Mouse (Mus musculus) liver, embryonic 14.5 days (tissue): ENCODE data around the gene Prkci. TPM values are rescaled to one million over a fixed set of nuclear protein-coding genes. Genes with fewer than 3 reads are reported as not detected.

Experiments
- ATAC-seq: fragments of 200-750 bp; cut with Nextera tagmentation; 2 replicates; pipeline ENCODE4 v1.8.0; 2017; ENCODE audit warnings: moderate number of reproducible peaks, mild to moderate bottlenecking, moderate library complexity; ENCODE audit not compliant: insufficient read depth
- DNase-seq, 3 experiments: peaks; one replicate each; pipeline ENCODE4 v3.0.0-alpha.2; 2012 to 2013; ENCODE audit warnings: low read depth in 3 of 3, low spot score in 3 of 3
- H3K27ac ChIP-seq: fragments of 300-500 bp; sonication (generic); 2 replicates; pipeline ENCODE4 v1.5.1; 2014; ENCODE audit warnings: moderate library complexity, mild to moderate bottlenecking, control low read depth, inconsistent platforms
- H3K27me3 ChIP-seq: fragments of 300-500 bp; sonication (generic); 2 replicates; pipeline ENCODE4 v1.6.1; 2014; ENCODE audit warnings: mild to moderate bottlenecking, low read length, moderate library complexity; ENCODE audit not compliant: control insufficient read depth, insufficient read depth
- H3K36me3 ChIP-seq: fragments of 300-500 bp; sonication (generic); replicated peaks from 2 replicates; pipeline ENCODE4 v1.6.1; 2014; ENCODE audit warnings: low read depth; ENCODE audit not compliant: control insufficient read depth, insufficient read depth
- H3K4me1 ChIP-seq, 2 experiments: fragments of 200-500 bp in 1 of 2; fragments of 300-500 bp in 1 of 2; sonication (generic) in 1 of 2; replicated peaks; 2 replicates each; pipeline ENCODE4 v1.6.1; 2012 to 2014; ENCODE audit warnings: antibody characterized with exemption in 1 of 2, inconsistent platforms in 1 of 2, low read length in 1 of 2; ENCODE audit not compliant: control insufficient read depth in 2 of 2, insufficient read depth in 2 of 2
- H3K4me2 ChIP-seq: fragments of 300-500 bp; sonication (generic); 2 replicates; pipeline ENCODE4 v1.6.1; 2014; ENCODE audit warnings: low read depth, mild to moderate bottlenecking, control low read depth, moderate library complexity
- H3K4me3 ChIP-seq, 2 experiments: fragments of 200-500 bp in 1 of 2; fragments of 300-500 bp in 1 of 2; sonication (generic) in 1 of 2; 2 replicates each; pipeline ENCODE4 v1.5.1; 2012 to 2014; ENCODE audit warnings: low read depth in 2 of 2, low read length in 2 of 2, mild to moderate bottlenecking in 2 of 2, control low read depth in 1 of 2, inconsistent platforms in 1 of 2, moderate library complexity in 1 of 2; ENCODE audit not compliant: insufficient read depth in 1 of 2
- H3K9ac ChIP-seq: fragments of 300-500 bp; sonication (generic); replicated peaks from 2 replicates; pipeline ENCODE4 v1.6.1; 2014; ENCODE audit warnings: mild to moderate bottlenecking, control low read depth, moderate library complexity
- H3K9me3 ChIP-seq: fragments of 300-500 bp; sonication (generic); 2 replicates; pipeline ENCODE4 v1.6.1; 2016; ENCODE audit warnings: low read length, mixed read lengths; ENCODE audit not compliant: control insufficient read depth
- CTCF ChIP-seq: IDR thresholded peaks from 2 replicates; pipeline ENCODE4 v1.5.1; 2016; ENCODE audit warnings: antibody characterized with exemption, low read depth, control low read depth
- EP300 ChIP-seq: IDR thresholded peaks from 2 replicates; pipeline ENCODE4 v1.6.1; 2016; ENCODE audit warnings: antibody characterized with exemption, low read depth
- WGBS: fragments of 180-500 bp; shearing (Covaris S2); extraction: QIAGEN DNeasy Blood & Tissue Kit; methylation state at CpG from one replicate; pipeline ENCODE4 v1.1.7; 2014; ENCODE audit not compliant: insufficient replicate concordance; 5-methylcytosine and 5-hydroxymethylcytosine counted together
- polyA plus RNA-seq, 2 experiments: library from polyadenylated mRNA; depleted of rRNA in 1 of 2; stranded (reverse) in 1 of 2; unstranded in 1 of 2; fragments of >200 nt; fragmentation: Nextera tagmentation in 1 of 2; extraction: Ambion mirVana in 1 of 2; gene quantifications; 2 replicates each; pipeline versions ENCODE4 v1.2.1 to v1.2.3; 2012 to 2014

Gene Prkci
- polyA plus RNA-seq, 2 experiments: 4.6 to 5.3 TPM

- H3K27ac ChIP-seq: no peak overlapping the region
- peak overlapping the region; percentile 95 for H3K4me2 ChIP-seq
- ATAC-seq (peak; percentile 47), DNase-seq (no peak)
- no peaks in the 10 kb centered on the region for H3K36me3 ChIP-seq
- peaks cover 6 to 20% of the 10 kb centered on the region in 2 experiments for H3K4me1 ChIP-seq
- H3K27me3 ChIP-seq: no peaks in the 10 kb centered on the region
- TF ChIP-seq EP300: no peak
- TF ChIP-seq CTCF: no peak; the same call in 1 of the 2 replicates
- 1% methylated on average over 48 of the region's 49 CpGs for WGBS
- no peaks in the 10 kb centered on the region for H3K9me3 ChIP-seq
- H3K9ac ChIP-seq: peak overlapping the region; percentile 83
- peak overlapping the region; percentile 70 to 96 for H3K4me3 ChIP-seq
These were observed 546 bp downstream of the Prkci start for GRCm38 (mm10) chr3:30995899-30996687.

GRCm38 (mm10) chr3:30996688-30997014, 1.1 kb downstream of the Prkci start:
- 13% methylated on average over 4 of the region's 4 CpGs for WGBS
- no peak for ATAC-seq
- no peaks in the 10 kb centered on the region for H3K27me3 ChIP-seq
- H3K9me3 ChIP-seq: no peaks in the 10 kb centered on the region
- peak overlapping the region in 1 of 2 experiments; percentile 96; a peak in 3 of 4 replicates for H3K4me3 ChIP-seq
- peaks cover 6 to 23% of the 10 kb centered on the region in 2 experiments for H3K4me1 ChIP-seq
- peak overlapping the region; percentile 95 for H3K4me2 ChIP-seq
- TF ChIP-seq CTCF: no peak
- no peak for TF ChIP-seq EP300
- H3K27ac ChIP-seq: no peak overlapping the region
- H3K36me3 ChIP-seq: no peaks in the 10 kb centered on the region
- H3K9ac ChIP-seq: no peak overlapping the region; the same call in 1 of the 2 replicates
- DNase-seq: no peak

GRCm38 (mm10) chr3:30999401-31000017, 4.0 kb downstream of the Prkci start:
- TF ChIP-seq EP300 (no peak), CTCF (no peak)
- 77% methylated on average over 10 of the region's 10 CpGs for WGBS
- Histone ChIP-seq H3K36me3 (no peaks in the 10 kb centered on the region), H3K9ac (no peak overlapping the region), H3K4me2 (no peak overlapping the region), H3K9me3 (no peaks in the 10 kb centered on the region), H3K4me3 (no peak overlapping the region), H3K27ac (no peak overlapping the region), H3K4me1 (peaks cover 6 to 21% of the 10 kb centered on the region in 2 experiments), H3K27me3 (no peaks in the 10 kb centered on the region)
- no peak for ATAC-seq
- DNase-seq: no peak

- Histone ChIP-seq H3K9me3 (no peaks in the 10 kb centered on the region), H3K36me3 (no peaks in the 10 kb centered on the region), H3K9ac (no peak overlapping the region), H3K27me3 (no peaks in the 10 kb centered on the region), H3K4me2 (no peak overlapping the region), H3K4me1 (peaks cover 2 to 18% of the 10 kb centered on the region in 2 experiments), H3K4me3 (no peak overlapping the region), H3K27ac (no peak overlapping the region)
- no peak for ATAC-seq
- TF ChIP-seq EP300 (no peak), CTCF (no peak)
- DNase-seq: no peak
- WGBS: 41% methylated on average over 4 of the region's 4 CpGs
These were observed 4.5 kb downstream of the Prkci start for GRCm38 (mm10) chr3:31000018-31000407.

GRCm38 (mm10) chr3:31001048-31001676, 5.6 kb downstream of the Prkci start:
- Histone ChIP-seq H3K4me1 (peaks cover 2 to 18% of the 10 kb centered on the region in 2 experiments), H3K9ac (no peak overlapping the region), H3K27me3 (no peaks in the 10 kb centered on the region), H3K27ac (no peak overlapping the region), H3K36me3 (no peaks in the 10 kb centered on the region), H3K4me3 (no peak overlapping the region), H3K9me3 (no peaks in the 10 kb centered on the region), H3K4me2 (no peak overlapping the region)
- DNase-seq (no peak), ATAC-seq (no peak)
- WGBS: 49% methylated on average over 3 of the region's 3 CpGs
- TF ChIP-seq EP300 (no peak), CTCF (no peak)
